Mouse (Mus musculus): ENCODE data around the gene Spib. TPM values are rescaled to one million over a fixed set of nuclear protein-coding genes. Genes with fewer than 3 reads are reported as not detected.

The Spib gene
- total and polyA plus RNA-seq, 2 experiments = 0.18 to 1.9 TPM

DNA sequence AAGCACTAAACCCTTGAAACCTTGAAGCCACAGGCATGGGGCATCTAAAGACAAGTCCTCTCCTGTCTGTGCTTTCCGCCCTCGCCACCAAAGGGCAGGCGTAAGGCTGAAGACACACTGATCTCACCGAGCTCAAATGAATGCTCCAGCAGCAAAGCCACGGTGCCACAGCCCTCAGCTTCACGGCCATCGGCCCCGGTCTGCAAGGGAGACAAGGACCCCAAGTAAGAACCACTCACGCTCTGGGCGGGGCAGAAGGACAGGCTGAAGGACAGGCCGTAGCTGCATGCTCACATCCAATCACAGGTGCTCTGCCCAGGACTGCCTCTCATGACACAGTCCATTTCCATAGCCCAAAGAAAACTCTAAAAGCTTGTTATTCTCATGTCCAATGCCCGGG lies 37.2 kb downstream of the Spib start:
- no peak for DNase-seq (ENCODE audit: extremely low read depth, low read depth, low spot score)
- Histone ChIP-seq H3K36me3 (ENCODE audit: control insufficient read depth, insufficient read depth, low read length) (no peaks in the 10 kb centered on the region), H3K27ac (replicated peaks; ENCODE audit: insufficient read depth, low read depth, low read length) (no peak overlapping the region), H3K27me3 (ENCODE audit: control insufficient read depth, insufficient read depth, low read length) (no peaks in the 10 kb centered on the region), H3K9ac (ENCODE audit: low read depth, low read length) (no peak overlapping the region), H3K4me3 (ENCODE audit: insufficient read depth, low read depth, low read length) (no peak overlapping the region), H3K4me1 (ENCODE audit: control insufficient read depth, insufficient read depth, low read length) (peaks cover 25% of the 10 kb centered on the region), H3K79me2 (ENCODE audit: control insufficient read depth, insufficient read depth, low read length) (peaks cover 8% of the 10 kb centered on the region; the same call in 1 of the 2 replicates)
- whole genome bisulfite sequencing = 96% methylated on average over 12 of the region's 12 CpGs
- TF ChIP-seq CTCF (IDR thresholded peaks at IDR 0.05; ENCODE audit: low read depth, low read length) = no peak
- no peak for TF ChIP-seq POLR2A (IDR thresholded peaks at IDR 0.05; ENCODE audit: extremely low read depth, insufficient read depth, low read length)

DNA sequence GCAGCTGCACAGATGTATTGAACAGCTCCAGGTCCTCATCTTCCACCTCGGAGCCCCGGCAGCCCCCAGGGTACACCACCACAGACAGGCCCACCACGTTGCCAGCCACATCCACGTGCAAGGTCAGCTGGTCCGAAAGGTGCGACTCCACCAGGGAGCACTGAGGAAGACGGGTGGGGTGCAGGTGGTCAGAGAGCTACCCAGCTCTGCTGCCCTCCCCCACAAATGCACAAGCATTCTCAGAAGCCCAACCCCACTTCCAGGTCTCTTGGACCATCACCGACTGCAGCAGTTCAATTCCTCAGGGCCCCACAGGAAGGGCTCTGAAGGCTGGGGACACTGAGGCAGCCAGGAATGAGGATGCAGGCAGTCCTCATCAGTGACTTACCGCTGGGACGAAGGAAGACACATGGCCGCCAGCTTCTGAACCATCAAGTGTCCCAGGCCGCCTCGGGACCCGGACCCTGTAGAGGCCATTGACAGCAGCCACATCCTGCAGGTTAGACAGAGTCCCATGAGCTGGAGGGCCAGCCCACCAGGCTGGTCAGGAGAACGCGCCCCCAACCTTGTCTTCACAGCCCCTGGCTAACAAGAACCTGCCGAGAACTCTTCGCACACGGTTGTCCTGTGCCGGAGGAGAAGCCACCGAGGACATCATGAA lies 39.6 kb downstream of the Spib start:
- 96% methylated on average over 21 of the region's 21 CpGs for WGBS
- H3K9ac ChIP-seq (ENCODE audit: low read depth, low read length) = no peak overlapping the region
- peaks cover 8% of the 10 kb centered on the region; the same call in 1 of the 2 replicates for H3K79me2 ChIP-seq (ENCODE audit: control insufficient read depth, insufficient read depth, low read length)
- TF ChIP-seq POLR2A (IDR thresholded peaks at IDR 0.05; ENCODE audit: extremely low read depth, insufficient read depth, low read length) (no peak), CTCF (IDR thresholded peaks at IDR 0.05; ENCODE audit: low read depth, low read length) (no peak)
- no peaks in the 10 kb centered on the region for H3K36me3 ChIP-seq (ENCODE audit: control insufficient read depth, insufficient read depth, low read length)
- H3K4me3 ChIP-seq (ENCODE audit: insufficient read depth, low read depth, low read length) = no peak overlapping the region
- no peaks in the 10 kb centered on the region for H3K27me3 ChIP-seq (ENCODE audit: control insufficient read depth, insufficient read depth, low read length)
- peaks cover 12% of the 10 kb centered on the region for H3K4me1 ChIP-seq (ENCODE audit: control insufficient read depth, insufficient read depth, low read length)
- no peak overlapping the region for H3K27ac ChIP-seq (replicated peaks; ENCODE audit: insufficient read depth, low read depth, low read length)
- DNase-seq (ENCODE audit: extremely low read depth, low read depth, low spot score) = no peak

GRCm38 (mm10) chr7:44491391-44491790 lies 40.5 kb downstream of the Spib start:
- TF ChIP-seq POLR2A (IDR thresholded peaks at IDR 0.05; ENCODE audit: extremely low read depth, insufficient read depth, low read length) (no peak), CTCF (IDR thresholded peaks at IDR 0.05; ENCODE audit: low read depth, low read length) (no peak)
- Histone ChIP-seq H3K27me3 (ENCODE audit: control insufficient read depth, insufficient read depth, low read length) (no peaks in the 10 kb centered on the region), H3K9ac (ENCODE audit: low read depth, low read length) (no peak overlapping the region), H3K36me3 (ENCODE audit: control insufficient read depth, insufficient read depth, low read length) (no peaks in the 10 kb centered on the region), H3K79me2 (ENCODE audit: control insufficient read depth, insufficient read depth, low read length) (peaks cover 8% of the 10 kb centered on the region; the same call in 1 of the 2 replicates), H3K4me1 (ENCODE audit: control insufficient read depth, insufficient read depth, low read length) (peaks cover 9% of the 10 kb centered on the region), H3K4me3 (ENCODE audit: insufficient read depth, low read depth, low read length) (no peak overlapping the region), H3K27ac (replicated peaks; ENCODE audit: insufficient read depth, low read depth, low read length) (no peak overlapping the region)
- no peak for DNase-seq (ENCODE audit: extremely low read depth, low read depth, low spot score)
- WGBS = 94% methylated on average over 5 of the region's 5 CpGs

DNA sequence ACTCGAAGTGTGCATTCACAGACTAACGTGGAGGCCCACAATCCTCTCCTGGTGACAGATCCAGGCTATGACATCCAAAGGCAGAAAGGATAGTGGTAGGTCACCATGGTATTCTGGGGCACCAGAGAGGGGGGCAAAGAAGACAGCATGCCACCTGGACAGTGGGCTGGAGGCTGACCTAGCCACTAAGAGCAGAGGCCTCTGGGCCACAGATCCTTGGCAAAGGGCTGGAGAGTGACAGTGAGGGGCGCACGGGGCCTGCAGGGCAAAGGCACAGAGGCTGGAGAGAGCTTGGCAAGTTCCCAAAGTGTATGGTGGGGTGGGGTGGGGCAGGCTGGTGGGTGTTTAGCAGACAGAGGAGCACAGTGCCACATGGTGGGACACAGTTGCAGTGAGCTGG lies 41.6 kb downstream of the Spib start:
- H3K79me2 ChIP-seq (ENCODE audit: control insufficient read depth, insufficient read depth, low read length) = peaks cover 3% of the 10 kb centered on the region; the same call in 1 of the 2 replicates
- WGBS = 90% methylated on average over 4 of the region's 4 CpGs
- no peaks in the 10 kb centered on the region for H3K27me3 ChIP-seq (ENCODE audit: control insufficient read depth, insufficient read depth, low read length)
- DNase-seq (ENCODE audit: extremely low read depth, low read depth, low spot score) = no peak
- no peak overlapping the region for H3K27ac ChIP-seq (replicated peaks; ENCODE audit: insufficient read depth, low read depth, low read length)
- H3K9ac ChIP-seq (ENCODE audit: low read depth, low read length) = no peak overlapping the region
- no peak for TF ChIP-seq POLR2A (IDR thresholded peaks at IDR 0.05; ENCODE audit: extremely low read depth, insufficient read depth, low read length)
- no peak for TF ChIP-seq CTCF (IDR thresholded peaks at IDR 0.05; ENCODE audit: low read depth, low read length)
- H3K4me1 ChIP-seq (ENCODE audit: control insufficient read depth, insufficient read depth, low read length) = peaks cover 2% of the 10 kb centered on the region
- H3K36me3 ChIP-seq (ENCODE audit: control insufficient read depth, insufficient read depth, low read length) = no peaks in the 10 kb centered on the region
- no peak overlapping the region for H3K4me3 ChIP-seq (ENCODE audit: insufficient read depth, low read depth, low read length)

DNA sequence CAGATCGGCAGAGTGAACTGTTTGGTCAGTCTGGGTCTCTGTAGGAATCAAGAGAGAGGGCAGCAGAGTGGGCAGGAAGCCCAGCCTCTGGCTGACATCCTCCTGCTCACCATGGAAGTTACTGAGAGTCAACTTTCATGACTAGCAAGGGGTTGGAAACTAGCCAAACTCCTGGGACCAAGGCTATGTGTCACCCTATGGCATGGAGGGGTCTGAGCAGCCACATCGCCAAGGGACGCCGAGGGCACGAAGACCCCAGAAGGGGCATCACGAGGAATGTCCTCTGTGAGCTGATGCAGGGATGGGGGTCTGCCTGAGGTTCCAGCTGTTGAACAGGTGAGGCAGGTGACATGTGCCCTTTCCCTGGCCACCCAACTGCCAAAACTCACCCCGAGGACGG lies 43.3 kb downstream of the Spib start:
- no peaks in the 10 kb centered on the region for H3K4me1 ChIP-seq (ENCODE audit: control insufficient read depth, insufficient read depth, low read length)
- no peak for TF ChIP-seq CTCF (IDR thresholded peaks at IDR 0.05; ENCODE audit: low read depth, low read length)
- no peak for TF ChIP-seq POLR2A (IDR thresholded peaks at IDR 0.05; ENCODE audit: extremely low read depth, insufficient read depth, low read length)
- no peak for DNase-seq (ENCODE audit: extremely low read depth, low read depth, low spot score)
- no peaks in the 10 kb centered on the region for H3K27me3 ChIP-seq (ENCODE audit: control insufficient read depth, insufficient read depth, low read length)
- H3K27ac ChIP-seq (replicated peaks; ENCODE audit: insufficient read depth, low read depth, low read length) = no peak overlapping the region
- WGBS = 94% methylated on average over 8 of the region's 8 CpGs
- no peaks in the 10 kb centered on the region for H3K36me3 ChIP-seq (ENCODE audit: control insufficient read depth, insufficient read depth, low read length)
- H3K4me3 ChIP-seq (ENCODE audit: insufficient read depth, low read depth, low read length) = no peak overlapping the region
- no peaks in the 10 kb centered on the region for H3K79me2 ChIP-seq (ENCODE audit: control insufficient read depth, insufficient read depth, low read length)
- no peak overlapping the region for H3K9ac ChIP-seq (ENCODE audit: low read depth, low read length)

DNA sequence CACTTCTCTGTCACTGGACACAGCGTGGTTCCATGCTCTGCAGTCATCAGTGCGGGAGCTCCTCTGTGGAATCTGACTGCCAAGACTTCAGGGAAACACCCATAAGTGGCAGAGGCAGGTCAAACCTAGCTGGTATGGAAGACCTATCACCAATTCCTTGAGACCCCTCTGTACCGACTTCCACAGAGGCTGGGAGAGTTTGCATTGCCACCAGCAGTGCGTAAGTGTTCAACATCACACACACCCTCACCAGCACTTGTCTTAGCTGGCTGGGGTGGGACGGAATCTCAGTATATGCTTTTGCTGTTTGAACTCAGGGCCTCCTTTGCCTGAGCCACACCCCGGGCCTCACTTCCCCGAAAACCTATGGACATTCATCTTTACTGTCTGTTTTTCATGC lies 43.9 kb downstream of the Spib start:
- H3K36me3 ChIP-seq (ENCODE audit: control insufficient read depth, insufficient read depth, low read length) = no peaks in the 10 kb centered on the region
- no peaks in the 10 kb centered on the region for H3K79me2 ChIP-seq (ENCODE audit: control insufficient read depth, insufficient read depth, low read length)
- DNase-seq (ENCODE audit: extremely low read depth, low read depth, low spot score) = no peak
- H3K27ac ChIP-seq (replicated peaks; ENCODE audit: insufficient read depth, low read depth, low read length) = no peak overlapping the region
- H3K4me3 ChIP-seq (ENCODE audit: insufficient read depth, low read depth, low read length) = no peak overlapping the region
- WGBS = 91% methylated on average over 7 of the region's 7 CpGs
- no peak for TF ChIP-seq POLR2A (IDR thresholded peaks at IDR 0.05; ENCODE audit: extremely low read depth, insufficient read depth, low read length)
- no peak for TF ChIP-seq CTCF (IDR thresholded peaks at IDR 0.05; ENCODE audit: low read depth, low read length)
- no peaks in the 10 kb centered on the region for H3K4me1 ChIP-seq (ENCODE audit: control insufficient read depth, insufficient read depth, low read length)
- no peak overlapping the region for H3K9ac ChIP-seq (ENCODE audit: low read depth, low read length)
- H3K27me3 ChIP-seq (ENCODE audit: control insufficient read depth, insufficient read depth, low read length) = no peaks in the 10 kb centered on the region; the same call in 1 of the 2 replicates
